Mouse (Mus musculus) spleen, postnatal 10 days (tissue): Measurements from ENCODE around the gene Atp1a1.

ENCODE experiments used
- DNase-seq, 2 experiments: peaks; one replicate each; pipeline ENCODE4 v3.0.0; 2021 to 2022; ENCODE audit warnings: low spot score in 2 of 2

Gene Atp1a1

GRCm38 (mm10) chr3:101593266-101593651 is 11.2 kb downstream of the Atp1a1 start:
- DNase-seq = no peak

- DNase-seq = no peak
These were observed 11.9 kb downstream of the Atp1a1 start for GRCm38 (mm10) chr3:101592281-101593265.

GRCm38 (mm10) chr3:101590380-101590779 is 14.1 kb downstream of the Atp1a1 start:
- DNase-seq = no peak

- no peak for DNase-seq
These were observed 16.2 kb downstream of the Atp1a1 start for GRCm38 (mm10) chr3:101588299-101588698.

- DNase-seq = no peak
These were observed 17.7 kb downstream of the Atp1a1 start for GRCm38 (mm10) chr3:101586794-101587193.

GRCm38 (mm10) chr3:101578072-101578471 is 26.4 kb downstream of the Atp1a1 start:
- DNase-seq = no peak

- DNase-seq = no peak
These were observed 27.1 kb downstream of the Atp1a1 start for GRCm38 (mm10) chr3:101577361-101577760.

- no peak for DNase-seq
These were observed 28.9 kb downstream of the Atp1a1 start for GRCm38 (mm10) chr3:101575527-101576085.

- DNase-seq = no peak
These were observed 29.9 kb downstream of the Atp1a1 start for GRCm38 (mm10) chr3:101574463-101575193.

- no peak for DNase-seq
These were observed 31.5 kb downstream of the Atp1a1 start for GRCm38 (mm10) chr3:101572991-101573390.

- no peak for DNase-seq
These were observed 32.3 kb downstream of the Atp1a1 start for GRCm38 (mm10) chr3:101572174-101572626.

GRCm38 (mm10) chr3:101571515-101572130 is 32.9 kb downstream of the Atp1a1 start:
- DNase-seq = no peak

GRCm38 (mm10) chr3:101570747-101571514 is 33.6 kb downstream of the Atp1a1 start:
- DNase-seq = peak in 1 of 2 experiments; percentile 36

- DNase-seq = no peak
These were observed 34.2 kb downstream of the Atp1a1 start for GRCm38 (mm10) chr3:101570246-101570645.

GRCm38 (mm10) chr3:101568627-101569026 is 35.9 kb downstream of the Atp1a1 start:
- DNase-seq = no peak

GRCm38 (mm10) chr3:101564011-101564410 is 40.5 kb downstream of the Atp1a1 start:
- DNase-seq = no peak

GRCm38 (mm10) chr3:101562510-101563209 is 41.8 kb downstream of the Atp1a1 start:
- no peak for DNase-seq

- DNase-seq = no peak
These were observed 42.5 kb downstream of the Atp1a1 start for GRCm38 (mm10) chr3:101561948-101562347.

- DNase-seq = no peak
These were observed 43.5 kb downstream of the Atp1a1 start for GRCm38 (mm10) chr3:101560841-101561522.

- no peak for DNase-seq
These were observed 47.8 kb downstream of the Atp1a1 start for GRCm38 (mm10) chr3:101556712-101557111.
